Mouse (Mus musculus) small intestine, adult 2 months (tissue): ENCODE measurements around the gene Prcd. TPM values are rescaled to one million over a fixed set of nuclear protein-coding genes. Genes with fewer than 3 reads are reported as not detected.

ENCODE experiments used
- H3K27ac ChIP-seq: fragments of 200-500 bp; 2 replicates; pipeline ENCODE4 v1.5.1; 2012; ENCODE audit warnings: low read depth, low read length, control low read depth, inconsistent platforms; ENCODE audit not compliant: insufficient read depth
- H3K27me3 ChIP-seq: fragments of 200-500 bp; 2 replicates; pipeline ENCODE4 v1.6.1; 2012; ENCODE audit warnings: mild to moderate bottlenecking, moderate library complexity, low read length, inconsistent platforms; ENCODE audit not compliant: control insufficient read depth, insufficient read depth
- H3K36me3 ChIP-seq: fragments of 200-500 bp; 2 replicates; pipeline ENCODE4 v1.6.1; 2012; ENCODE audit warnings: mild to moderate bottlenecking, low read length, control low read depth, inconsistent platforms; ENCODE audit not compliant: control insufficient read depth, insufficient read depth
- H3K4me1 ChIP-seq: fragments of 200-500 bp; 2 replicates; pipeline ENCODE4 v1.6.1; 2012; ENCODE audit warnings: low read length, inconsistent platforms, mixed read lengths; ENCODE audit not compliant: control insufficient read depth, insufficient read depth, insufficient read length
- H3K4me3 ChIP-seq: fragments of 200-500 bp; 2 replicates; pipeline ENCODE4 v1.5.1; 2012; ENCODE audit warnings: low read depth, mild to moderate bottlenecking, control low read depth, inconsistent platforms, low read length, moderate library complexity
- CTCF ChIP-seq: fragments of 200-500 bp; IDR thresholded peaks from 2 replicates; pipeline ENCODE4 v1.5.1; 2012; ENCODE audit warnings: low read depth, mild to moderate bottlenecking, control low read depth, inconsistent platforms, low read length, moderate library complexity, mixed read lengths; ENCODE audit not compliant: insufficient replicate concordance, insufficient read length; ENCODE audit errors: extremely low read depth
- POLR2A ChIP-seq: fragments of 200-500 bp; IDR thresholded peaks from 2 replicates; pipeline ENCODE4 v1.6.1; 2012; ENCODE audit warnings: low read depth, mild to moderate bottlenecking, control low read depth, inconsistent platforms, low read length, moderate library complexity
- WGBS: fragments of 180-500 bp; shearing (Covaris S2); methylation state at CpG from one replicate; pipeline ENCODE4 v1.1.7; 2018; 5-methylcytosine and 5-hydroxymethylcytosine counted together
- polyA plus RNA-seq: library from polyadenylated mRNA; depleted of rRNA; stranded (reverse); fragments of >200 nt; gene quantifications from 2 replicates; pipeline ENCODE4 v1.2.3, GENCODE M21; 2012

Prcd gene
- polyA plus RNA-seq, 1 experiment, result 0.30 TPM

DNA sequence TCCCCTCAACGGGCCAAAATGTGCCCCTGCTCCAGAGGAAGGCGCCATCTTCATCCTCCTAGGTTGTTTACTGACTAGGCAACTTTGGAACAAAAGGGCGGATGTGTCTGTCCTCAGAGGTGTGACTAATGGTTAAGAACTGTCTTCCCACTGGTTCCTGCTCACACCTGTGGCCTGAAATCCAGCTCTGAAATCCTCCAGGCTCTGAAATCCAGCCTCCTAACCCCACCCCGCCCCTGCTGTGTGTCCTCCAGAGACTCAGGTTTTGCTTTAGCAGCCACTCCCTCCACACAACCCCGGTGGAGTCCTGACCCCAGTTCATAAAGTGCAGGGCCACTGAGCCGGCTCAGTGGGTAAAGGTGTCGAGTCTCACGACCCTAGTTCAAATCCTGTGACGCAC is 44.2 kb downstream of the Prcd start:
- TF ChIP-seq CTCF (no peak), POLR2A (no peak)

DNA sequence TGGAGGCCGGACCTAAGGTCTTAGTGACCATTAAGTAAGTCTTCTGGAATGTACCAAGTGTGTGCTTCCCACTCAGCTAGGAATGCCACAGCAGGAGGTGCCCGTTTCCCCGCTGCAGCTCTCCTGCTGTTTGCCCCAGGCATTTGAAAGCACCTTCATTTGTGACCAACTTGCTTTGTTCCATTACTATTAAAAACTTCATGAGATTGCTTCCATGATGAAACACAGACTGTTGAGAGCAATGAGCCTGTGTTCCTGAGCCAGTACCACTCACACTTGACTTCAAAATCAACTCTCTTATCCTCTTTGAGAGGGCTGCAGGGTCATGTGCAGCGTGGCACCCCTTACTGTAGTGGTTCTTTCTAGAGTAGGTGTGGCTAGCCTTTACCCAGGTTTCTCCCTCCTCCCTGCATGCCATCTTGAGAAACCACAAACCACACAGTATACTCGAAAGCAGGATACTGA is 48.1 kb downstream of the Prcd start:
- 76% methylated on average over 5 of the region's 5 CpGs for WGBS
- TF ChIP-seq CTCF (no peak), POLR2A (no peak)

More for the DNA sequence above, 44.2 kb downstream of the Prcd start:
- H3K27ac ChIP-seq, result no peak overlapping the region
- H3K36me3 ChIP-seq, result no peaks in the 10 kb centered on the region
- WGBS, result 55% methylated on average over 9 of the region's 9 CpGs
- H3K27me3 ChIP-seq, result no peaks in the 10 kb centered on the region
- H3K4me1 ChIP-seq, result peaks cover 10% of the 10 kb centered on the region
- no peak overlapping the region for H3K4me3 ChIP-seq

GRCm38 (mm10) chr11:116704336-116705035 is 51.2 kb downstream of the Prcd start:
- H3K27me3 ChIP-seq, result no peaks in the 10 kb centered on the region
- no peak overlapping the region for H3K4me3 ChIP-seq
- H3K36me3 ChIP-seq, result no peaks in the 10 kb centered on the region
- H3K4me1 ChIP-seq, result no peaks in the 10 kb centered on the region
- TF ChIP-seq CTCF (no peak), POLR2A (no peak)
- no peak overlapping the region for H3K27ac ChIP-seq
- 86% methylated on average over 8 of the region's 8 CpGs for WGBS

More for the DNA sequence above, 48.1 kb downstream of the Prcd start:
- no peaks in the 10 kb centered on the region; the same call in 1 of the 2 replicates for H3K4me1 ChIP-seq
- no peaks in the 10 kb centered on the region for H3K27me3 ChIP-seq
- no peak overlapping the region for H3K4me3 ChIP-seq
- H3K36me3 ChIP-seq, result no peaks in the 10 kb centered on the region
- H3K27ac ChIP-seq, result no peak overlapping the region

DNA sequence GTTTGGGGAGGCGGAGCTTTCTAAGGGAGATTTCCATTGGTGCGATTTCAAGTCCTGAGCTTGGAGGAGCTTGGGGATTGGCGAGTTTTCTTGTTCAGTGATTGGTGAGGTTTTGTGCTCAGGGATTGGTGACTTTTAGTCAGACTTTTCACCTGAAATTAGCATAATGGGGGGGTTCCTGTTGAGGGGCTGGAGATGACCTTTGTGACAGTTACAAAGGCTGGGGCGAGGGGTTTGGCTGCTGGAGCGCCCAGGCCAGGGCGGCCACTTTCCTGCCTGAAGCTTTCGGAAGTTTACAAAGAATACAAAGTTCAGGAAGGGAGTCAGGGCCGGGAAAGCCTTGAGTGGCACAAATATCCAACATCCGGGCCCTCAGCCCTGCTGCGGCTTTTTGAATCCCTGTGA is 51.9 kb downstream of the Prcd start:
- Histone ChIP-seq H3K4me3 (no peak overlapping the region), H3K4me1 (no peaks in the 10 kb centered on the region)
- 89% methylated on average over 10 of the region's 10 CpGs for WGBS

GRCm38 (mm10) chr11:116706363-116706762 is 53.0 kb downstream of the Prcd start:
- 69% methylated on average over 7 of the region's 7 CpGs for WGBS
- no peaks in the 10 kb centered on the region for H3K4me1 ChIP-seq
- H3K27ac ChIP-seq, result no peak overlapping the region
- no peak for TF ChIP-seq CTCF
- no peak for TF ChIP-seq POLR2A
- H3K27me3 ChIP-seq, result no peaks in the 10 kb centered on the region
- H3K4me3 ChIP-seq, result no peak overlapping the region
- no peaks in the 10 kb centered on the region for H3K36me3 ChIP-seq

More for the DNA sequence above, 51.9 kb downstream of the Prcd start:
- Histone ChIP-seq H3K27ac (no peak overlapping the region), H3K36me3 (no peaks in the 10 kb centered on the region), H3K27me3 (no peaks in the 10 kb centered on the region)
- TF ChIP-seq CTCF, result no peak
- TF ChIP-seq POLR2A, result no peak

DNA sequence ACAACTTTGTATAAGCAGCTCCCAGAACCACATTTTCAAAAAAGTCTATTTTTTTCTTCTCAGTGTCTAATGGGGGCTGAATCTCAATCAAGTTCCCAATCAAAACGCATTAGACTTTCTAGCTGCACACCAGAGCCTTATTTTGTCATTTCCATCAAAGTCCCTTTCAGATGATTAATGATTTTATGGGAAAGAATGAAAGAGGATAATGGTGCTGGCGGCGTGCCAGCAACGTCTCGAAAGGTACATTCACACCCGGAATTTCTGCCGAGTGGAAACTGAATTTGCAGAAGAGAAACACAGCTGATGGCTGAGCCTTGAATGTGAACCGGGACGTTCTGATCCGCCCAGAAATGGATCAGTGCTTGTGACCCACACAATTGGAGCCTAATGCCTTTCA is 56.8 kb downstream of the Prcd start:
- TF ChIP-seq POLR2A (no peak), CTCF (no peak)
- no peak overlapping the region for H3K4me3 ChIP-seq
- H3K36me3 ChIP-seq, result no peaks in the 10 kb centered on the region
- no peaks in the 10 kb centered on the region for H3K27me3 ChIP-seq
- no peak overlapping the region for H3K27ac ChIP-seq
- H3K4me1 ChIP-seq, result no peaks in the 10 kb centered on the region
- 23% methylated on average over 10 of the region's 10 CpGs for WGBS

GRCm38 (mm10) chr11:116710793-116711192 is 57.5 kb downstream of the Prcd start:
- Histone ChIP-seq H3K4me3 (no peak overlapping the region), H3K36me3 (no peaks in the 10 kb centered on the region), H3K4me1 (no peaks in the 10 kb centered on the region), H3K27me3 (no peaks in the 10 kb centered on the region), H3K27ac (no peak overlapping the region)
- 93% methylated on average over 10 of the region's 10 CpGs for WGBS
- TF ChIP-seq POLR2A (no peak), CTCF (no peak)
